In the genomic region with DNA sequence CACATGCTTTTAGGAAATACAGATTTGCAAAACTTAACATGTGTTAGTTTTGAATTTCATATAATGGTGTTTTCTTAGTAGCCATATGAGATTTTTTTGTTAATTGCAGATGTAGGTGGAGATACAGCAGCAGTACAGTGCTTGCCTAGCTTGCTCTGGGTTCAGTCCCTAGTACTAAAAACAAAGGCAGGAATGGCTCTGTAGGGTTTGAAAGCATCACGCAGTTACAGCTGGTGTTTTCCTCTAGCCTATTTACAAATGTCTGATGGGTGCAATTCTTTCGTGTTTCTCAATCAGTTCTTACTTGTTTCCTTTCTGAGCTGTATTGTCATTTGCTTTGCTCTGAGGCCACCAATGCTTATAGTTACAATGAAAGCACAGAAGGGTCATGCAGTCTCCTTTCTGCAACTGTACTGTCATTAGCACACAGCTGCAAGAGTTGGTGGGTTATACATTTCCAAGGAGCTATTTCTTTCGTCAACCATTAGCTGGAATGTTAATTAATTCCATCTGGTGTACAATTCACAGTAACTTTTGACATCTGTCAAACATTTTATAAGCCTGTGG, we compare ENCODE assay signal across 25 mouse cellular contexts. TPM values are rescaled to one million over a fixed set of nuclear protein-coding genes. Genes with fewer than 3 reads are reported as not detected.
"Had no signal": no experiment of that assay in that cellular context is flagged by ENCODE, and none has a peak within 500 bp of the region (broad histone marks: within the 10 kb centered on the region; RNA-seq: fewer than 3 reads in every experiment).

No protein-coding gene starts in this region.

- H3K27me3 ChIP-seq: limb, embryonic 12.5 days; limb, embryonic 15.5 days; megakaryocyte, embryonic 14.5 days; midbrain, embryonic 13.5 days; neural tube, embryonic 13.5 days; stomach, embryonic 15.5 days had no signal

- H3K36me3 ChIP-seq: limb, embryonic 12.5 days; limb, embryonic 15.5 days; midbrain, embryonic 10.5 days; midbrain, embryonic 13.5 days; neural tube, embryonic 13.5 days; stomach, embryonic 15.5 days had no signal

- H3K9me3 ChIP-seq: limb, embryonic 12.5 days; limb, embryonic 15.5 days; megakaryocyte, embryonic 14.5 days; midbrain, embryonic 10.5 days; midbrain, embryonic 13.5 days; neural tube, embryonic 13.5 days; stomach, embryonic 15.5 days had no signal

- H3K27ac ChIP-seq: kidney, postnatal 0 days; limb, embryonic 12.5 days; limb, embryonic 15.5 days; liver, embryonic 14.5 days; midbrain, embryonic 10.5 days; midbrain, embryonic 13.5 days; neural tube, embryonic 13.5 days; stomach, embryonic 15.5 days had no signal

- H3K9ac ChIP-seq: limb, embryonic 12.5 days; limb, embryonic 15.5 days; liver, embryonic 14.5 days; liver, postnatal 0 days; lung, embryonic 14.5 days; midbrain, embryonic 13.5 days; neural tube, embryonic 13.5 days; stomach, embryonic 15.5 days had no signal

- H3K4me2 ChIP-seq: limb, embryonic 12.5 days; limb, embryonic 15.5 days; liver, embryonic 11.5 days; lung, embryonic 14.5 days; midbrain, embryonic 13.5 days; neural tube, embryonic 13.5 days; stomach, embryonic 15.5 days had no signal

- ATAC-seq: liver, postnatal 0 days; lung, postnatal 0 days; midbrain, embryonic 13.5 days; midbrain, embryonic 16.5 days had no signal

- DNase-seq: kidney, postnatal 25 days; left cerebral cortex, postnatal 4 days; liver, postnatal 0 days; lung, embryonic 14.5 days; lung, postnatal 36 days; retina, postnatal 1 day; right cerebral cortex, postnatal 25 days; spleen, adult 18-20 months; thymus, postnatal 25 days had no signal

- H3K4me3 ChIP-seq: limb, embryonic 12.5 days; limb, embryonic 15.5 days; megakaryocyte, embryonic 14.5 days; midbrain, embryonic 10.5 days; midbrain, embryonic 13.5 days; myocyte; neural tube, embryonic 13.5 days; stomach, embryonic 15.5 days had no signal

- H3K4me1 ChIP-seq: limb, embryonic 12.5 days; limb, embryonic 15.5 days; megakaryocyte, embryonic 14.5 days; midbrain, embryonic 10.5 days; midbrain, embryonic 13.5 days; neural tube, embryonic 13.5 days; stomach, embryonic 15.5 days had no signal

RNA-seq across cellular contexts. Expression of gene Oca2, which starts 18.4 kb away (rescaled TPM):
- total RNA-seq: monocyte, adult 5-6 weeks; neutrophil, adult 5-6 weeks had no signal
- polyA plus RNA-seq: large intestine, adult 2 months; limb, embryonic 12.5 days; liver, embryonic 14.5 days; liver, postnatal 0 days; lung, embryonic 14.5 days; lung, postnatal 0 days; myocyte had no signal
